Mouse (Mus musculus): ENCODE measurements around the gene Phactr3. TPM values are rescaled to one million over a fixed set of nuclear protein-coding genes. Genes with fewer than 3 reads are reported as not detected.

The Phactr3 gene
- polyA plus RNA-seq, 2 experiments = 0.48 to 0.55 TPM

DNA sequence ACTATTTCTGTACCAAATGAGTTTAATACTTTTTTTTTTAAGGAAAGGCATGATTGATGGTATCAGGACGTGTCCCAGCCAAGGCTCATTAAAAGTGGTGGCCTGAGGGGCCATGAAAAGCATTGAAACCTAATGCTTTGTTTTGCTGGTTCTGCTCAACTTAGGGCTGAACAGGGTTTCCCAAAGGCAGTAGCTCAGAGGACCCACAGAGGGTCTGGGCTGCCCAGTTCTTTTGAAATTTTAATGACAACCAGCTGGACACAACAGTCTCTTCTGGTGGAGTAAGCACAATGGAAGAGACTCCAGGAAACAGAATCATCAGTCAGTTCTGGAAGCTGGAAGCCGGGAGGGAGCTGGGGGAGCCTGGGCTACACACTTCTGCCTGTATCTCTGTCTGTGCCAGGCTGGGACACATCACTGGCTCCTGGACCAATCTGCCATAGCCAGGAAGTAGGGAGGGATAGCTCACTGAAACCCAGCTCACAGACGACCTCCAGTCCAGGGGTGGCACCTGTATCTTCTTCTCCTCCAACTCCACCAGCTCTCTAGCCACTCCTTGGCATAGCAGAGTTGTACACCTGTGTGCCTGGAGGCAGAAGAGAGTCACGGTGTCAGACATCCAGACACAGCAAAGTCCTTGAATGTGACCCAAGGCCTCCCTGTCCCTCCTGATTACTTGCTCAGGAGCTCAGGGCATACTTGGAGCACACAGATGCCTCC is 3.3 kb downstream of the Phactr3 start:
- TF ChIP-seq POLR2A (IDR thresholded peaks at IDR 0.05; ENCODE audit: borderline replicate concordance, extremely low read depth, insufficient read depth, insufficient read length) = no peak
- Histone ChIP-seq H3K9me3 (ENCODE audit: control insufficient read depth, low read length) (no peaks in the 10 kb centered on the region), H3K4me3 (replicated peaks; ENCODE audit: low read length) (no peak overlapping the region), H3K4me2 (replicated peaks; ENCODE audit: low read depth, low read length, severe bottlenecking) (no peak overlapping the region), H3K27ac (replicated peaks; ENCODE audit: low read depth, low read length) (no peak overlapping the region), H3K27me3 (ENCODE audit: control insufficient read depth, insufficient read depth, low read length) (peaks cover 10% of the 10 kb centered on the region; the same call in 1 of the 2 replicates), H3K36me3 (ENCODE audit: control insufficient read depth, insufficient read depth, low read length) (no peaks in the 10 kb centered on the region), H3K4me1 (ENCODE audit: control insufficient read depth, insufficient read depth, low read length) (0 out of 2 replicates have a peak, but pooled peaks cover 13% of the 10 kb centered on the region), H3K9ac (ENCODE audit: low read depth, low read length, severe bottlenecking) (no peak overlapping the region)
- no peak for ATAC-seq (ENCODE audit: low FRiP score, low read depth)
- 12% methylated on average over 4 of the region's 4 CpGs for WGBS
- DNase-seq (ENCODE audit: low spot score) = no peak

DNA sequence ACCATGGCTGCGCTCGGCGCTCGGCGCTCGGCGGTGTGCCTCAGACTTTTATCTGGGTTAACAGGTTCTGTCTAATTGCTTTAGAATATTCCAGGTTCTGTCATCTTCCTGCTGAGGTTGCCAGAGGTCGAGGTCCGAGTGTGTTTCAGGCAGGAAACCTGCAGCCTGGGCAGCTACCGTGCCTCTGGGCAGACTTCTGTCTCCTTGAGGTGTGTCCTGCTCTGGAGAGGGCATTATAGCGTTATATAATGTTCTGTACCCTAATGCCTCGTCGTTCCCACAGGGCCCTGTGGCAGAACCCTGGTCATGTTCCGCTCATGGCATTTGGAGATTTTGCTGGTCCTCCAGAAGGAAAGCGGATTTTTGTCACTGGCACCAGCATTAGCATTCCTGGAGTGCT is 4.7 kb downstream of the Phactr3 start:
- 62% methylated on average over 15 of the region's 15 CpGs for WGBS
- no peak for TF ChIP-seq POLR2A (IDR thresholded peaks at IDR 0.05; ENCODE audit: borderline replicate concordance, extremely low read depth, insufficient read depth, insufficient read length)
- Histone ChIP-seq H3K4me1 (ENCODE audit: control insufficient read depth, insufficient read depth, low read length) (0 out of 2 replicates have a peak, but pooled peaks cover 13% of the 10 kb centered on the region), H3K9me3 (ENCODE audit: control insufficient read depth, low read length) (no peaks in the 10 kb centered on the region), H3K27ac (replicated peaks; ENCODE audit: low read depth, low read length) (no peak overlapping the region), H3K4me2 (replicated peaks; ENCODE audit: low read depth, low read length, severe bottlenecking) (no peak overlapping the region), H3K36me3 (ENCODE audit: control insufficient read depth, insufficient read depth, low read length) (no peaks in the 10 kb centered on the region), H3K27me3 (ENCODE audit: control insufficient read depth, insufficient read depth, low read length) (peaks cover 6% of the 10 kb centered on the region; the same call in 1 of the 2 replicates), H3K4me3 (replicated peaks; ENCODE audit: low read length) (no peak overlapping the region), H3K9ac (ENCODE audit: low read depth, low read length, severe bottlenecking) (no peak overlapping the region)
- ATAC-seq (ENCODE audit: low FRiP score, low read depth) (no peak), DNase-seq (ENCODE audit: low spot score) (no peak)

DNA sequence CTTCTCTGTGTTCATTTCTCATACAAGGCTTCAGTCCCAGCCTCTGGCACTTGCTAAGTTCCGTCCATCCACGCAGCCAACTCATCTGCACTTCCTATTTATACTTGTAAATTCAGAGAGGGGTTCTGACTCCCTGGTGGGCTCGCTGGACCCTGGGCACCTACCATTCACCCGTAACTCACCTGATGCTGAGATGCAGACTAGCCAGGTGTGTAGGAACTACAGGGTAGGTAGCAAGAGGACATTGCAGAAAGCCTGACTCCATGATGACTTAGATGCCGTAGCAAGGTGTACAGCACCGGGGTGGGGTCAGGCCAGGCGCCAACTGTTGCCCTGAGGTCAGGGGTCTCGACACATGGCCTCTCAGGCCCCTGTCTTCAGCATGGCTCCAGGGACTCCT is 6.7 kb downstream of the Phactr3 start:
- TF ChIP-seq POLR2A (IDR thresholded peaks at IDR 0.05; ENCODE audit: borderline replicate concordance, extremely low read depth, insufficient read depth, insufficient read length) = no peak
- Histone ChIP-seq H3K36me3 (ENCODE audit: control insufficient read depth, insufficient read depth, low read length) (no peaks in the 10 kb centered on the region), H3K9me3 (ENCODE audit: control insufficient read depth, low read length) (no peaks in the 10 kb centered on the region), H3K27ac (replicated peaks; ENCODE audit: low read depth, low read length) (no peak overlapping the region), H3K9ac (ENCODE audit: low read depth, low read length, severe bottlenecking) (no peak overlapping the region), H3K4me3 (replicated peaks; ENCODE audit: low read length) (no peak overlapping the region), H3K27me3 (ENCODE audit: control insufficient read depth, insufficient read depth, low read length) (no peaks in the 10 kb centered on the region), H3K4me1 (ENCODE audit: control insufficient read depth, insufficient read depth, low read length) (0 out of 2 replicates have a peak, but pooled peaks cover 4% of the 10 kb centered on the region), H3K4me2 (replicated peaks; ENCODE audit: low read depth, low read length, severe bottlenecking) (no peak overlapping the region)
- no peak for ATAC-seq (ENCODE audit: low FRiP score, low read depth)
- DNase-seq (ENCODE audit: low spot score) = no peak
- 83% methylated on average over 8 of the region's 8 CpGs for WGBS

DNA sequence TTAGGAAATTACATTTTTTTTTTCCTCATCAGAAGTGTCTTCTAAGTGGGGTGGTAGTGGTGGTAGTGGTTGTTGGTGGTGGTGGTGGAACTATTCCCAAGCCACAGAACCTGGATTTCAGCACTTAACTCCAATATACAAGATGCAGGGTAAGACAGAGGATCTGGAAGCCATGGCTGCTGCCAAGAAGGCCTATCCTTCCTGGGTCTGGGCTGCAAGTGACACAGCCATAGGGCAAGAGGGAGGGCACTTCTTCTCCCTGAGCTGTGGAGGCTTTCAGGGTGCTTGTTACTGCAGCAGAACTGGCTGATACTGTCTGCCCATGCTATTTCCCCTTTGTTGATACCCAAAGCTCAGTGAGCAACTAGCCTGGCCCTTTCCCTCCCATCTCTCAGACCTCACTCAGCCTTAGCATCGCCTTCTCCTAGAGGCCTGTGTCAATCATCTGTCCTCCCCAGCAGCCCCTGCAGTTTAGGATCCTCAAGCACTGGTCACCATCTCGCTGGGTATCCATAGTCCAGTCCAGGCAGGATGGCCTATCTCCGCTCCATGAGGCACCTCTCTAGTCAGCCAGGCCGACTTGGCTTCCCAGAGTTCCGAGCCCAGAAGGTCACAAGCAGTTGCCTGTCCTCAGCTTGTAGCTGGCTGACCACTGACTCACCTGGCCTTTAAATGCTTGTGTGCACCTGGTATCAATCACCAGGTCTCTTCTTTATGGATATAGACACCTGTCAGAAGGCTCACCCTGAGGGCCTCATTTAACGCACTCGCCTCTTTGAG is 7.5 kb downstream of the Phactr3 start:
- Histone ChIP-seq H3K4me1 (ENCODE audit: control insufficient read depth, insufficient read depth, low read length) (0 out of 2 replicates have a peak, but pooled peaks cover 4% of the 10 kb centered on the region), H3K27ac (replicated peaks; ENCODE audit: low read depth, low read length) (no peak overlapping the region), H3K9me3 (ENCODE audit: control insufficient read depth, low read length) (no peaks in the 10 kb centered on the region), H3K9ac (ENCODE audit: low read depth, low read length, severe bottlenecking) (no peak overlapping the region), H3K27me3 (ENCODE audit: control insufficient read depth, insufficient read depth, low read length) (no peaks in the 10 kb centered on the region), H3K4me2 (replicated peaks; ENCODE audit: low read depth, low read length, severe bottlenecking) (no peak overlapping the region), H3K36me3 (ENCODE audit: control insufficient read depth, insufficient read depth, low read length) (no peaks in the 10 kb centered on the region), H3K4me3 (replicated peaks; ENCODE audit: low read length) (no peak overlapping the region)
- 92% methylated on average over 7 of the region's 7 CpGs for WGBS
- no peak for ATAC-seq (ENCODE audit: low FRiP score, low read depth)
- TF ChIP-seq POLR2A (IDR thresholded peaks at IDR 0.05; ENCODE audit: borderline replicate concordance, extremely low read depth, insufficient read depth, insufficient read length) = no peak
- no peak for DNase-seq (ENCODE audit: low spot score)

DNA sequence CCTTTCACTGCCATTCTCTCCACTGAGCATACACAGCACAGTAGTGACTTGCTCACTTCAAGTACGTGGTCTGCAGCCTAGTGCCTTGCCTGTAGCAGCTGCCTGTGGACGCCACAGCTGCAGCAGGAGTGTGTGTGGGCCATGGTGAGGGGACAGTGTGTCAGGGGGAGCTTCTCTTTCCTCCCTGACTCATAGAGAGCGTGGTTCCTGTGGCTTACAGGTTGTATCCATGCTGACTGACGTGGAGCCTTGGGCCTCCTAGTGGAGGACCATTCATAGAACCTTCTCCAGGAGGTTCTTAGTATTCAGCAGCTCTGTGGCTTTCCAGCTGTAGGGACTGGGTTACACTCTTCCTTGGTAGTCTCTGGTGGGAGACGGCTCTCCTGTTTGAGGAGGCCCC is 9.8 kb downstream of the Phactr3 start:
- DNase-seq (ENCODE audit: low spot score) (no peak), ATAC-seq (ENCODE audit: low FRiP score, low read depth) (0 out of 2 replicates have a peak, but pooled peaks have one; percentile 30)
- no peak overlapping the region for H3K4me3 ChIP-seq (replicated peaks; ENCODE audit: low read length)
- H3K27me3 ChIP-seq (ENCODE audit: control insufficient read depth, insufficient read depth, low read length) = no peaks in the 10 kb centered on the region
- 65% methylated on average over 5 of the region's 5 CpGs for WGBS
- TF ChIP-seq POLR2A (IDR thresholded peaks at IDR 0.05; ENCODE audit: borderline replicate concordance, extremely low read depth, insufficient read depth, insufficient read length) = no peak
- H3K9ac ChIP-seq (ENCODE audit: low read depth, low read length, severe bottlenecking) = no peak overlapping the region
- H3K4me1 ChIP-seq (ENCODE audit: control insufficient read depth, insufficient read depth, low read length) = no peaks in the 10 kb centered on the region
- no peak overlapping the region for H3K4me2 ChIP-seq (replicated peaks; ENCODE audit: low read depth, low read length, severe bottlenecking)
- no peaks in the 10 kb centered on the region for H3K9me3 ChIP-seq (ENCODE audit: control insufficient read depth, low read length)
- H3K27ac ChIP-seq (replicated peaks; ENCODE audit: low read depth, low read length) = no peak overlapping the region
- no peaks in the 10 kb centered on the region for H3K36me3 ChIP-seq (ENCODE audit: control insufficient read depth, insufficient read depth, low read length)
